Mouse (Mus musculus) neural tube, embryonic 11.5 days (tissue): Measurements from ENCODE around the gene Smim20. TPM values are rescaled to one million over a fixed set of nuclear protein-coding genes. Genes with fewer than 3 reads are reported as not detected.

Experiments
- ATAC-seq: fragments of 200-750 bp; cut with Nextera tagmentation; 2 replicates; pipeline ENCODE4 v1.8.0; 2017; ENCODE audit warnings: moderate number of reproducible peaks, mild to moderate bottlenecking, moderate TSS enrichment, moderate library complexity; ENCODE audit not compliant: insufficient read depth, low FRiP score, low TSS enrichment
- DNase-seq: peaks from one replicate; pipeline ENCODE4 v3.0.0-alpha.2; 2015; ENCODE audit warnings: low spot score
- H3K27ac ChIP-seq: fragments of 300-500 bp; sonication (generic); 2 replicates; pipeline ENCODE4 v1.5.1; 2014; ENCODE audit warnings: low read depth, mild to moderate bottlenecking, low read length
- H3K27me3 ChIP-seq: fragments of 300-500 bp; sonication (generic); 2 replicates; pipeline ENCODE4 v1.6.1; 2014; ENCODE audit warnings: mild to moderate bottlenecking, low read length, mixed read lengths; ENCODE audit not compliant: control insufficient read depth, insufficient read depth
- H3K36me3 ChIP-seq: fragments of 300-500 bp; sonication (generic); 2 replicates; pipeline ENCODE4 v1.6.1; 2014; ENCODE audit warnings: mild to moderate bottlenecking, low read length, moderate library complexity, mixed read lengths; ENCODE audit not compliant: control insufficient read depth, insufficient read depth
- H3K4me1 ChIP-seq: fragments of 300-500 bp; sonication (generic); 2 replicates; pipeline ENCODE4 v1.6.1; 2014; ENCODE audit warnings: low read length, mixed read lengths; ENCODE audit not compliant: control insufficient read depth, insufficient read depth
- H3K4me2 ChIP-seq: fragments of 300-500 bp; sonication (generic); 2 replicates; pipeline ENCODE4 v1.6.1; 2014; ENCODE audit warnings: low read depth, mild to moderate bottlenecking, moderate library complexity
- H3K4me3 ChIP-seq: fragments of 300-500 bp; sonication (generic); 2 replicates; pipeline ENCODE4 v1.5.1; 2014; ENCODE audit warnings: low read depth, low read length
- H3K9ac ChIP-seq: fragments of 300-500 bp; sonication (generic); 2 replicates; pipeline ENCODE4 v1.6.1; 2014; ENCODE audit warnings: mild to moderate bottlenecking, low read length
- H3K9me3 ChIP-seq: fragments of 300-500 bp; sonication (generic); 2 replicates; pipeline ENCODE4 v1.6.1; 2016; ENCODE audit warnings: low read length; ENCODE audit not compliant: control insufficient read depth
- WGBS: fragments of 180-500 bp; shearing (Covaris S2); extraction: QIAGEN DNeasy Blood & Tissue Kit; methylation state at CpG from one replicate; pipeline ENCODE4 v1.1.7; 2014; 5-methylcytosine and 5-hydroxymethylcytosine counted together
- polyA plus RNA-seq: library from polyadenylated mRNA; unstranded; fragments of >200 nt; fragmentation: Nextera tagmentation; extraction: Ambion mirVana; gene quantifications from 2 replicates; pipeline ENCODE4 v1.2.1, GENCODE M21; 2014

Gene Smim20
- polyA plus RNA-seq, 1 experiment from 2014 or later = 59.5 TPM

DNA sequence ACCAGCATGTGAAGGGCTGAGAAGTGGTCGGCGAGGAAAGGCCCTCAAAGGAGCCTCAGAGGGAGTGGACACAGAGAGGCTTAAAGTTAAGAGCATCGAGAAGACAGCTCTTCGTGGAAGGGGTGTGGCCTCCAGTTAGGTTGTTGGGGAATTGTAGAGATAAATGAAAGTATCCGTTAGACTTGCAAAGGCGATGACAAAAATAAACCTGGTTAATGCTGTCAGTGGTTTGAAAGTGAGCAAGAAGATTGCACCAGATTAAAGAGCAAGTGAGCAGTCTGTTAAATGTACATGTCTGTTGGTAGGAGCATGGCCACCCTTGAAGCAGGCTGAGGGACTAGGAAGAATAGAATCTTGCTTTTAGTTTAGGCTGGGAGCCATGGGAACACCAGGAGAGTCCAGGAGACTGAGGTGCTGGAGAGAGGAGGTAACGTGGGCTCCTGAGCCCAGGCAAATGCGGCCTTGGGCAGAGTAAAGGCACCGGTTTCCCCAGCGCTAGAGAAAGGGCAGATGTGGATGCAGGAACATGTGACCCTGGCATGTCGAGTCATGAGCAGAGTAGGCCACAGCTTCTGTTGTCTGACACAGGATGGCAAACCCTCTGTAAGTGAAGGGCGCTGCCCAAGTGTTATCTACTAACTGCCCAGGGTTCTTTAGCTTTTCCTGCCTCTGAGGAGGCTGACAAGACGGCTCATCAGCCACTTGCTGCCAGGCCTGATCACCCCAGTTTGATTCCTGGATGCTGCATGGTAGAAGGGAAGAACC, 4.2 kb downstream of the Smim20 start:
- Histone ChIP-seq H3K4me2 (no peak overlapping the region), H3K27me3 (no peaks in the 10 kb centered on the region), H3K27ac (no peak overlapping the region), H3K4me3 (no peak overlapping the region), H3K9ac (no peak overlapping the region), H3K36me3 (no peaks in the 10 kb centered on the region), H3K9me3 (no peaks in the 10 kb centered on the region), H3K4me1 (no peaks in the 10 kb centered on the region)
- WGBS = 91% methylated on average over 13 of the region's 13 CpGs
- ATAC-seq (no peak), DNase-seq (no peak)

GRCm38 (mm10) chr5:53272626-53273025, 5.7 kb downstream of the Smim20 start:
- Histone ChIP-seq H3K9me3 (no peaks in the 10 kb centered on the region), H3K27me3 (no peaks in the 10 kb centered on the region), H3K36me3 (no peaks in the 10 kb centered on the region), H3K4me1 (no peaks in the 10 kb centered on the region), H3K27ac (no peak overlapping the region), H3K4me2 (no peak overlapping the region), H3K9ac (no peak overlapping the region), H3K4me3 (no peak overlapping the region)
- ATAC-seq (no peak), DNase-seq (no peak)
- WGBS = 93% methylated on average over 4 of the region's 4 CpGs

DNA sequence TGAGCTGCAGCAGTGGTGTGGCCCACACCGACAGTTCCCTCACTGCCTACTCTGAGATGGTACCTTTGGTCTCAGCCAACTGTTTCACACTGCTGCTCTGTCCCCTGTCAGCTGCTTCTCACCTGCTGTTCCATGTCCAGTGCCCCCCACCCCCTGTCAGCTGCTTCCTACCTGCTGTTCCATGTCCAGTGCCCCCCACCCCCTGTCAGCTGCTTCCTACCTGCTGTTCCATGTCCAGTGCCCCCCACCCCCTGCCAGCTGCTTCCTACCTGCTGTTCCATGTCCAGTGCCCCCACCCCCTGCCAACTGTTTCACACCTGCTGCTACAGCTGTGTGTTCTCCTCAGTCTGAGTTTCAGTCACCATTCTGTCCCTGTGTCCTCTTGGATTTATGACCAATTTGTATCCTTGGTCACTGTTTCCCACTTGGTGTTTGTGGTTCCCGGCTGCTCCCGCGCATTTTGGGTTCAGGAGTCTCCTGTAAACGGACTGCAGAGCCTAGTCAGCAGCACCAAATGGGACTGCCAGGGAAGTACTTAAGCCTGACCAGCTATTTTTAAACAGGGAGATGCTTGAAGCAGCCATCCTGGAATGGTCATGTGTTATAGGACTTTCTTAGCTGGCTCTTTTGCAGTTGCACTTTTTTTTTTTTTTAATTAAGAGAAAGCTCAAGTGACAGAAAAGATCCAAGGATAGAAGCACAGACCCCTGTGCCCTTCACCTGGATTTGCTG, 7.0 kb downstream of the Smim20 start:
- WGBS = 76% methylated on average over 5 of the region's 5 CpGs
- ATAC-seq = no peak
- Histone ChIP-seq H3K4me2 (no peak overlapping the region), H3K36me3 (no peaks in the 10 kb centered on the region), H3K4me3 (no peak overlapping the region), H3K27me3 (no peaks in the 10 kb centered on the region), H3K9me3 (no peaks in the 10 kb centered on the region), H3K27ac (no peak overlapping the region), H3K4me1 (no peaks in the 10 kb centered on the region), H3K9ac (no peak overlapping the region)
- no peak for DNase-seq

- no peaks in the 10 kb centered on the region for H3K9me3 ChIP-seq
- no peak overlapping the region for H3K9ac ChIP-seq
- ATAC-seq = no peak
- no peak overlapping the region for H3K4me2 ChIP-seq
- H3K36me3 ChIP-seq = no peaks in the 10 kb centered on the region
- WGBS = 62% methylated on average over 5 of the region's 5 CpGs
- no peak overlapping the region for H3K27ac ChIP-seq
- DNase-seq = no peak
- H3K4me1 ChIP-seq = no peaks in the 10 kb centered on the region
- no peak overlapping the region for H3K4me3 ChIP-seq
- H3K27me3 ChIP-seq = no peaks in the 10 kb centered on the region
Observed at GRCm38 (mm10) chr5:53274811-53275355, 8.0 kb downstream of the Smim20 start.

DNA sequence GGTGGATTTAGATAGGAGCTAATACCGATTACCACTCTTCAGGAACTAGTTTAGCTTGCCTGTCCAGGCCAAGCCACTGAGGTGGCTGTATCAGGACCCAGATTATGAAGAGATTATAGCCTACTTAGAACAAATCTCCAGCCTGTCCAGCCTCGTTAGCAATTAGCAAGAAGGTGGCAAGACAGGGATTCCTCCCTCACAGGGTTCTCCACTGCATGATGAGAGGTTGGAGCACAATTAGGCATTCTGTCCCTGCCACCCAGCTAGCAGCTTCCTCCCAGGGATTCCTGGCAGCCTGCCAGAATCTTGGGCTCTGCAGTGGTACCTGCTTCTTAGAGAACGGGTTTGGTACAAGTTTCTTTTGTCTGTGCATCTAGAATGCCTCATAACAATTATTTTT, 8.5 kb downstream of the Smim20 start:
- H3K4me2 ChIP-seq = no peak overlapping the region
- H3K9ac ChIP-seq = no peak overlapping the region
- no peaks in the 10 kb centered on the region for H3K36me3 ChIP-seq
- no peak overlapping the region for H3K27ac ChIP-seq
- no peaks in the 10 kb centered on the region for H3K4me1 ChIP-seq
- no peaks in the 10 kb centered on the region for H3K9me3 ChIP-seq
- no peaks in the 10 kb centered on the region for H3K27me3 ChIP-seq
- no peak for DNase-seq
- ATAC-seq = no peak
- no peak overlapping the region for H3K4me3 ChIP-seq
- WGBS = 78% methylated on average over 3 of the region's 3 CpGs

- no peak for ATAC-seq
- no peak overlapping the region for H3K4me2 ChIP-seq
- H3K36me3 ChIP-seq = no peaks in the 10 kb centered on the region
- no peak for DNase-seq
- H3K27me3 ChIP-seq = no peaks in the 10 kb centered on the region
- H3K4me3 ChIP-seq = no peak overlapping the region
- H3K4me1 ChIP-seq = no peaks in the 10 kb centered on the region
- H3K9ac ChIP-seq = no peak overlapping the region
- H3K9me3 ChIP-seq = no peaks in the 10 kb centered on the region
- WGBS = 52% methylated on average over 5 of the region's 5 CpGs
- H3K27ac ChIP-seq = no peak overlapping the region
Observed at GRCm38 (mm10) chr5:53276470-53277022, 9.7 kb downstream of the Smim20 start.

DNA sequence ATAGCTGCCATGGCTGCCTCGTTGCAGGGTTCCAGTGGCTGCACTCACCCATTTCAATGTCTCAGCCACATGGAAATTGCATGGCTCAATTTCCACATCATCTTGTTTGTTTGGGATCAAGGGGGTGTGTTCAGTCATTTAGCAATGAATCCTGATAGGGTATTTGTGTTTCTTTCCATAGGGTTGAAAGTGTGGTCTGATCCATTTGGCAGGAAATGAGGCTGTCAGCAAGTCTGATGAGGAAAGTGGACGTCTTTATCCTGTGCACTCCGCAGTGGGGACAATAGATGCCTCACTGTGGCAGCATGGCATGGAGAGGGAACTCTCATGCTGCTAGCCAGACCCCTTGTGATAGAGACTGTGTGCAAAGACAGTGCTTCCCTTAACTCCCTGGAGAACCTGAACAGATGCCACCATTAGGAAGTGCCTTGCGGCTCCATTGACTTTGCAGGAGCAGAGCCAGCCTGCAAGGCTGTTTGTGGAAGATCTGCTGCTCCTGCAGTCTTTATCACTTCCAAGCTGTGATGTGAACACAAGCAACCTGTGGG, 10.9 kb downstream of the Smim20 start:
- no peak for ATAC-seq
- Histone ChIP-seq H3K4me1 (no peaks in the 10 kb centered on the region), H3K9me3 (no peaks in the 10 kb centered on the region), H3K36me3 (no peaks in the 10 kb centered on the region), H3K9ac (no peak overlapping the region), H3K27me3 (no peaks in the 10 kb centered on the region), H3K4me3 (no peak overlapping the region), H3K27ac (no peak overlapping the region), H3K4me2 (no peak overlapping the region)
- 71% methylated on average over 4 of the region's 4 CpGs for WGBS
- no peak for DNase-seq

- no peak overlapping the region for H3K4me3 ChIP-seq
- H3K9ac ChIP-seq = no peak overlapping the region
- no peak overlapping the region for H3K27ac ChIP-seq
- H3K27me3 ChIP-seq = no peaks in the 10 kb centered on the region
- no peak for DNase-seq
- H3K4me2 ChIP-seq = no peak overlapping the region
- H3K36me3 ChIP-seq = no peaks in the 10 kb centered on the region
- WGBS = 79% methylated on average over 12 of the region's 12 CpGs
- H3K4me1 ChIP-seq = no peaks in the 10 kb centered on the region
- H3K9me3 ChIP-seq = no peaks in the 10 kb centered on the region
- ATAC-seq = no peak
Observed at GRCm38 (mm10) chr5:53279216-53279813, 12.4 kb downstream of the Smim20 start.
